Mouse (Mus musculus) limb, embryonic 14.5 days (tissue): ENCODE data around the gene Ttc30b. TPM values are rescaled to one million over a fixed set of nuclear protein-coding genes. Genes with fewer than 3 reads are reported as not detected.

Experiments
- ATAC-seq: fragments of 200-750 bp; cut with Nextera tagmentation; 2 replicates; pipeline ENCODE4 v1.8.0; 2017; ENCODE audit warnings: low read depth, moderate number of reproducible peaks, moderate TSS enrichment; ENCODE audit not compliant: low FRiP score
- DNase-seq: peaks from one replicate; pipeline ENCODE4 v3.0.0-alpha.2; 2015; ENCODE audit warnings: low spot score
- H3K27ac ChIP-seq: fragments of 300-500 bp; sonication (generic); replicated peaks from 2 replicates; pipeline ENCODE4 v1.5.1; 2014; ENCODE audit warnings: low read depth, mild to moderate bottlenecking, low read length, moderate library complexity, mixed read lengths
- H3K27me3 ChIP-seq: fragments of 300-500 bp; sonication (generic); 2 replicates; pipeline ENCODE4 v1.6.1; 2014; ENCODE audit warnings: low read length, mixed read lengths; ENCODE audit not compliant: control insufficient read depth, insufficient read depth
- H3K36me3 ChIP-seq: fragments of 300-500 bp; sonication (generic); 2 replicates; pipeline ENCODE4 v1.6.1; 2014; ENCODE audit warnings: mild to moderate bottlenecking, low read length, moderate library complexity, mixed read lengths; ENCODE audit not compliant: control insufficient read depth, insufficient read depth
- H3K4me1 ChIP-seq: fragments of 300-500 bp; sonication (generic); 2 replicates; pipeline ENCODE4 v1.6.1; 2014; ENCODE audit warnings: antibody characterized with exemption, low read length, mixed read lengths; ENCODE audit not compliant: control insufficient read depth, insufficient read depth
- H3K4me2 ChIP-seq: fragments of 300-500 bp; sonication (generic); replicated peaks from 2 replicates; pipeline ENCODE4 v1.6.1; 2014; ENCODE audit warnings: low read depth, mild to moderate bottlenecking, low read length, moderate library complexity; ENCODE audit not compliant: severe bottlenecking
- H3K4me3 ChIP-seq: fragments of 300-500 bp; sonication (generic); replicated peaks from 2 replicates; pipeline ENCODE4 v1.5.1; 2014; ENCODE audit warnings: low read length
- H3K9ac ChIP-seq: fragments of 300-500 bp; sonication (generic); 2 replicates; pipeline ENCODE4 v1.6.1; 2014; ENCODE audit warnings: mild to moderate bottlenecking, low read depth, low read length, moderate library complexity; ENCODE audit not compliant: severe bottlenecking
- H3K9me3 ChIP-seq: fragments of 300-500 bp; sonication (generic); 2 replicates; pipeline ENCODE4 v1.6.1; 2016; ENCODE audit warnings: low read length; ENCODE audit not compliant: control insufficient read depth
- POLR2A ChIP-seq: fragments of 200-500 bp; IDR thresholded peaks from 2 replicates; pipeline ENCODE4 v1.8.0; 2012; ENCODE audit warnings: inconsistent platforms, mild to moderate bottlenecking, moderate library complexity, borderline replicate concordance; ENCODE audit not compliant: insufficient read depth, insufficient read length; ENCODE audit errors: extremely low read depth
- WGBS: fragments of 180-500 bp; shearing (Covaris S2); extraction: QIAGEN DNeasy Blood & Tissue Kit; methylation state at CpG from one replicate; pipeline ENCODE4 v1.1.7; 2014; 5-methylcytosine and 5-hydroxymethylcytosine counted together
- polyA plus RNA-seq, 2 experiments: library from polyadenylated mRNA; depleted of rRNA in 1 of 2; stranded (reverse) in 1 of 2; unstranded in 1 of 2; fragments of >200 nt; fragmentation: Nextera tagmentation in 1 of 2; extraction: Ambion mirVana in 1 of 2; gene quantifications; 2 replicates each; pipeline versions ENCODE4 v1.2.1 to v1.2.3; 2012 to 2014

The Ttc30b gene
- polyA plus RNA-seq, 2 experiments, result 7.8 to 10.8 TPM

DNA sequence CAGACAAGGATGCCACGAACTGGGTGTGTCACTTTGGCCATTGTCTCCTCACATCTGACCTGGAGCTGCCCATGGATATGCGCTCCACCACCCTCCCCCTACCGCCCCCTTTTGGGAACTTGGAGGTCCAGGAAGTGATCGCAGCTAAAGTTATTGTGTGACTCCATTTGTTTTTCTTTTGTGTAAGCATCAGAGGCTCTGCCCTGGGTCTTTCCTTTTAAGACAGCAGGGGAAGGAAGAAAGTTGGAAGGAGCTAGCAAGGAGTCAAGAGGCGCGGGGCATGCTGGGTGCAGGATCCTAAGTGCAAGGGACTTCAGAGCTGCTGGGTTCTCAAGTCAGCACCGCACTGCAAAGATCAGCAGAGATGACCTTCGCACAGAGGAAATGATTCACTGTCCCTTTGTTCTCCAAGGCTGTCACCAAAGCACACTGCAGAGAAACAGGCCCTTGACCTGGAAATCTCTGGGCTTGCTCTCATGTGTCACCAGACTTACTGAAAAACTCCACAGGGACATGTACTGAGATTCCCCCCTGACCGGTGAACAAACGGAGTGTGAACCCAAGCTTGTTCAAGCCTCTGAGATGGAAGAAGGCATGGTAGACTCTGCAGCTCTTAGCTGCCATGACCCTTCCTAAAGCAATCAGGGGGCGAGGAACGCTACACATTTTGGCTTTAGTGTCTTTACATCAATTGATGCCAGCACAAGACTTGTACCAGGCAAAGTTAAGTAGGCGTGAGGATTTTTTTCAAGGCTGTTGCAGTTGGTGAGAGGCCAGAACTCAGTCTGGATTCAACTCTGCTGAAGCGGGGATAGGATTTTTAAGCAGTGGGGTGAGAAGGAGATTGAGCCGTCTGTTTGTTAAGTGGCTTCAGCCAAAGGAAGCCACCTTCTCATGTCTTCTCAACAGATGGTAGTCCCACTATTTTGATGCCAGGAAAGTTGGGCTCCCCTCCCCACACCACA lies 22.3 kb upstream of the Ttc30b start:
- 44% methylated on average over 15 of the region's 15 CpGs for WGBS
- no peak for DNase-seq
- no peaks in the 10 kb centered on the region for H3K36me3 ChIP-seq
- no peak for TF ChIP-seq POLR2A
- peak overlapping the region; percentile 41; the same call in 1 of the 2 replicates for H3K4me2 ChIP-seq
- peak overlapping the region; percentile 79 for H3K27ac ChIP-seq
- no peaks in the 10 kb centered on the region for H3K9me3 ChIP-seq
- H3K9ac ChIP-seq, result no peak overlapping the region
- no peak overlapping the region for H3K4me3 ChIP-seq
- peaks cover 59% of the 10 kb centered on the region for H3K4me1 ChIP-seq
- H3K27me3 ChIP-seq, result no peaks in the 10 kb centered on the region
- no peak; the same call in 1 of the 2 replicates for ATAC-seq

DNA sequence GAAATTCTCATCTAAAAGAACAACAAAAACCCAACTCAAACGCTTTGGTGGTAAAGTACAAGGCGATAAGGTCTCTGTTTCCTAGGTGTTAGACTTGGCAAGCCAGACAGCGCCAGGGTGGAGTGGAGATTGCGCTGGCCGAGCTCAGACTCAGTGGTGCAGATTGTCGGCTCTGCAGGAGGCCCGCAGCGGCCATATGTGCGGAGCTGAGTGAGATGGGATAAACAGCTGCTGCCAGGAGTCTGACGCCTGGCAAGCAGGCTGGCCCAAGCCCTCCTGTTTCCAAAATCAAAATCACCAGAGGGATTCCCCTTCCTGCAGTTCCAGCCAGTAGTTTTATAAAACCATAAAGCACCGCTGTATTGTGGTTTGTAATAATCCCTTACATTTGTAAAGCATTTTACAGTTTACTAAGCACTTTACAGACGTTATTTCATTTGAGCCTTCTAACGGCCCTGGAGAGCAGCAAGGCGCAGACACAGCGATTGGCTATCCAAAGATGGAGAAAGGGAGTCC lies 21.5 kb upstream of the Ttc30b start:
- no peak overlapping the region for H3K4me3 ChIP-seq
- H3K4me2 ChIP-seq, result peak overlapping the region; percentile 41
- DNase-seq (peak; percentile 88), ATAC-seq (peak; percentile 90)
- no peaks in the 10 kb centered on the region for H3K36me3 ChIP-seq
- TF ChIP-seq POLR2A, result no peak
- no peaks in the 10 kb centered on the region for H3K9me3 ChIP-seq
- H3K27me3 ChIP-seq, result no peaks in the 10 kb centered on the region
- peaks cover 59% of the 10 kb centered on the region for H3K4me1 ChIP-seq
- peak overlapping the region; percentile 79 for H3K27ac ChIP-seq
- 10% methylated on average over 15 of the region's 15 CpGs for WGBS
- H3K9ac ChIP-seq, result no peak overlapping the region

DNA sequence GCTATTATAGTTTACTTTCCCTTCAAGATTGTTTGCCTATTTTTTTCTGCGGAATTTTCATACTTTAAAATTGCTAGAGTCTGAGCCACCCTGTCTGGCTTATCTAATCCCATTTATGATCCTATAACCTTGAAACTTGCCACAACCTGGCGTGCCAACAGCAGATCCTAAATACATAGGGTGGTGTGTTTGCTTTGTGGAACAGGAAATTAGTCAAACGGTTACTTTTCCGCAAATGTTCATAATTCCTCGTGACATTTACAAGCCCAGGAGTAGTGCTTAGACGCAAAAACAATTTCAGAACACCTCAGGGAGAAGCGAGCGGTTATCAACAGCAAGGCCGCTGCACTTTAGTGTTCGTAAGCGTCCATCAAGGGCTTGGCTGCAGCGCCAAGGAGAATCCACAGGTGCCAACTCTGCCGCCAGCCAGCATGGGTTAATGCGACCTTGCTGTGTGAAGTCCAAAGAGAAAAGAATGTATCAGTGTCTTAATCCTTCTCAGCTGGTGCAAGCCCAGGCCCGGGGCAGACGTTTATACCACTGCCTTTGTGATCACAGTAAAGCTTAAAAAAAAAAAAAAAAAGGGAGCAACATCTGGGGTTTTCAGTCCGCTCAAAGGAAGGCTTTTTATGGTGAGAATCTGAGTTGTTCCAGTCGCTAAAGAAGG lies 20.9 kb upstream of the Ttc30b start:
- WGBS, result 2% methylated on average over 18 of the region's 18 CpGs
- peak; percentile 74 for ATAC-seq
- peak overlapping the region; percentile 10; the same call in 1 of the 2 replicates for H3K4me3 ChIP-seq
- peak overlapping the region; percentile 41 for H3K4me2 ChIP-seq
- H3K9me3 ChIP-seq, result no peaks in the 10 kb centered on the region
- no peaks in the 10 kb centered on the region for H3K27me3 ChIP-seq
- no peak overlapping the region for H3K9ac ChIP-seq
- H3K4me1 ChIP-seq, result peaks cover 54% of the 10 kb centered on the region
- peak overlapping the region; percentile 79 for H3K27ac ChIP-seq
- no peak for DNase-seq
- no peaks in the 10 kb centered on the region for H3K36me3 ChIP-seq
- TF ChIP-seq POLR2A, result no peak

DNA sequence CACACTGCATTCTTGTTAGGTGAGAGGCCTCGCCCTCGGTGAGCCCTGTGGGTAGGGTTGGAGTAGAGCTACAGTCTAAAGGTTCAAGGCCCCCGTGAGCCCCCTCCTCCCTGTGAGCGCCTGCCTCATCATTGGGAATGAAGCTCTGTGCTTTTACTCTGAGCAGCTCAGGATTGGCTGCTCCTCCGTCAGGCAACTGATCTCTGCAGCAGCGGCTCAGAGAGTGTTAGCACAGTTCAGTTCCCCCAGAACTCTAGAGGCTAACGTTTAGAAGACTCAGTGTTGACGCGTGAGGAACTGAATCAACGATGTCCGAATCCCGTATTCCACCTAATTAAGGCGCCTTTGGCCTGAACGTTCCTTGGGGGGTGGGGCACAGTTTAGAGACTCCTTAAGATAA lies 17.3 kb upstream of the Ttc30b start:
- no peak overlapping the region for H3K27ac ChIP-seq
- H3K27me3 ChIP-seq, result no peaks in the 10 kb centered on the region
- H3K4me2 ChIP-seq, result no peak overlapping the region
- no peaks in the 10 kb centered on the region for H3K36me3 ChIP-seq
- WGBS, result 57% methylated on average over 14 of the region's 14 CpGs
- H3K4me1 ChIP-seq, result peaks cover 31% of the 10 kb centered on the region
- no peak for ATAC-seq
- DNase-seq, result no peak
- no peak overlapping the region for H3K4me3 ChIP-seq
- H3K9me3 ChIP-seq, result no peaks in the 10 kb centered on the region
- TF ChIP-seq POLR2A, result no peak
- no peak overlapping the region for H3K9ac ChIP-seq

DNA sequence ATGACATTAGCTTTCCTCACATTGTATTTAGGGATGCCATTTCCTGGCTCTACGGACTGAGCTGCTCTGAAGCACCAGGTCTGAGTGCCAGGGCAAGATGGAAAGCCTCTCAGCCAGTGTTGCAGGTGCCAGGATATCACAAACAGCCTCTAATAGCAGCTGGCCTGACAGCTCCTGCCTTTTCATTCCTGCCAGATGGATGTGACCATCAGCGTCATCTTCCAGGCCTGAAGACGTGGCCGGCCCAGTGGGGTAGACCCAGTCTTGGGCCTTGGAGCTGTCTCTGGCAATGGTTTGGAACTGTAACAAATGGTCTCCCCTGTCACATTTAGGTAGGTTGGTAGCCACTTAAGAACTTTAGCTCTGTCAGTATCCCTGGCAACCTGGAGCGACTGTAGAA lies 14.9 kb upstream of the Ttc30b start:
- TF ChIP-seq POLR2A, result no peak
- no peaks in the 10 kb centered on the region for H3K27me3 ChIP-seq
- WGBS, result 93% methylated on average over 5 of the region's 5 CpGs
- no peak for ATAC-seq
- no peak overlapping the region for H3K4me3 ChIP-seq
- no peak overlapping the region for H3K27ac ChIP-seq
- no peak overlapping the region for H3K4me2 ChIP-seq
- H3K9ac ChIP-seq, result no peak overlapping the region
- no peaks in the 10 kb centered on the region for H3K36me3 ChIP-seq
- peaks cover 9% of the 10 kb centered on the region for H3K4me1 ChIP-seq
- H3K9me3 ChIP-seq, result no peaks in the 10 kb centered on the region
- no peak for DNase-seq
